Mouse (Mus musculus) CH12.LX (cell line): Measurements from ENCODE around the gene Uck1. TPM values are rescaled to one million over a fixed set of nuclear protein-coding genes. Genes with fewer than 3 reads are reported as not detected.

Source experiments
- DNase-seq: peaks from one replicate; pipeline ENCODE4 v3.0.0-alpha.2; 2013; ENCODE audit errors: extremely low read depth
- H3K27ac ChIP-seq: 2 replicates; pipeline ENCODE4 v1.5.1; 2012; ENCODE audit warnings: low read depth, mild to moderate bottlenecking, control low read depth, moderate library complexity; ENCODE audit not compliant: insufficient read depth
- H3K27me3 ChIP-seq: replicated peaks from 2 replicates; pipeline ENCODE3; 2012; ENCODE audit warnings: inconsistent platforms
- H3K36me3 ChIP-seq, 2 experiments: replicated peaks in 1 of 2; 2 replicates each; pipeline versions ENCODE3 to v1.6.1; 2012; ENCODE audit warnings: inconsistent platforms in 1 of 2, low read length in 1 of 2, mild to moderate bottlenecking in 1 of 2, mixed read lengths in 1 of 2, moderate library complexity in 1 of 2; ENCODE audit not compliant: control insufficient read depth in 1 of 2, insufficient read depth in 1 of 2
- H3K4me1 ChIP-seq, 2 experiments: 2 replicates each; pipeline ENCODE4 v1.6.1; 2012; ENCODE audit warnings: inconsistent platforms in 1 of 2, moderate library complexity in 1 of 2; ENCODE audit not compliant: insufficient read depth in 2 of 2, control insufficient read depth in 1 of 2
- H3K4me2 ChIP-seq: 2 replicates; pipeline ENCODE4 v1.6.1; 2012; ENCODE audit warnings: low read depth, mild to moderate bottlenecking, control low read depth; ENCODE audit not compliant: poor library complexity, insufficient read depth, severe bottlenecking
- H3K4me3 ChIP-seq, 3 experiments: fragments of 150-350 bp in 1 of 3; sonication (generic) in 1 of 3; replicated peaks in 1 of 3; 2 replicates each; pipeline versions ENCODE3 to v1.5.1; 2011 to 2012; ENCODE audit warnings: low read depth in 2 of 3, low read length in 2 of 3, mild to moderate bottlenecking in 2 of 3, moderate library complexity in 2 of 3, control low read depth in 1 of 3, improper control_type of control experiment in 1 of 3, inconsistent platforms in 1 of 3, mixed read lengths in 1 of 3; ENCODE audit not compliant: poor library complexity in 1 of 3
- H3K79me2 ChIP-seq: replicated peaks from 2 replicates; pipeline ENCODE4 v1.6.1; 2012; ENCODE audit warnings: mild to moderate bottlenecking, moderate library complexity; ENCODE audit not compliant: control insufficient read depth, poor library complexity, insufficient read depth, severe bottlenecking; ENCODE audit errors: extremely low read depth
- H3K9ac ChIP-seq: 2 replicates; pipeline ENCODE4 v1.6.1; 2012; ENCODE audit warnings: low read depth, mild to moderate bottlenecking, control low read depth, moderate library complexity; ENCODE audit not compliant: insufficient read depth
- H3K9me3 ChIP-seq: replicated peaks from 2 replicates; pipeline ENCODE3; 2012; ENCODE audit warnings: low read length, inconsistent platforms, mixed read lengths
- BHLHE40 ChIP-seq: IDR thresholded peaks from 2 replicates; pipeline ENCODE4 v1.6.1; 2011; ENCODE audit warnings: mild to moderate bottlenecking, low read depth, low read length, improper control_type of control experiment
- CHD1 ChIP-seq: IDR thresholded peaks from 2 replicates; pipeline ENCODE4 v1.6.1; 2012; ENCODE audit warnings: low read depth, low read length, improper control_type of control experiment, inconsistent platforms
- E2F4 ChIP-seq: IDR thresholded peaks from 2 replicates; pipeline ENCODE4 v1.6.1; 2011; ENCODE audit warnings: low read depth, low read length, improper control_type of control experiment; ENCODE audit not compliant: insufficient replicate concordance
- ELF1 ChIP-seq: IDR thresholded peaks from 2 replicates; pipeline ENCODE4 v1.6.1; 2014; ENCODE audit warnings: low read depth, mild to moderate bottlenecking, inconsistent platforms, low read length, improper control_type of control experiment
- ETS1 ChIP-seq: conservative IDR thresholded peaks from 2 replicates; pipeline ENCODE4 v1.6.1; 2012; ENCODE audit warnings: low read depth, mild to moderate bottlenecking, inconsistent platforms, low read length, improper control_type of control experiment, moderate library complexity
- GABPA ChIP-seq: IDR thresholded peaks from 2 replicates; pipeline ENCODE4 v1.6.1; 2012; ENCODE audit warnings: low read depth, low read length, improper control_type of control experiment, inconsistent platforms; ENCODE audit not compliant: insufficient replicate concordance
- IRF4 ChIP-seq: IDR thresholded peaks from 2 replicates; pipeline ENCODE4 v1.6.1; 2014; ENCODE audit warnings: low read depth, mild to moderate bottlenecking, inconsistent platforms, low read length, improper control_type of control experiment
- JUND ChIP-seq: conservative IDR thresholded peaks from 2 replicates; pipeline ENCODE4 v1.6.1; 2011; ENCODE audit warnings: low read depth, low read length, improper control_type of control experiment
- KAT2A ChIP-seq: IDR thresholded peaks from 2 replicates; pipeline ENCODE4 v1.6.1; 2012; ENCODE audit warnings: low read length, improper control_type of control experiment, inconsistent platforms; ENCODE audit not compliant: insufficient replicate concordance
- MAZ ChIP-seq: IDR thresholded peaks from 2 replicates; pipeline ENCODE4 v1.6.1; 2012; ENCODE audit warnings: low read depth, mild to moderate bottlenecking, inconsistent platforms, low read length, improper control_type of control experiment, moderate library complexity
- MXI1 ChIP-seq: IDR thresholded peaks from 2 replicates; pipeline ENCODE4 v1.6.1; 2011; ENCODE audit warnings: mild to moderate bottlenecking, low read depth, low read length, improper control_type of control experiment
- MYC ChIP-seq: IDR thresholded peaks from 2 replicates; pipeline ENCODE4 v1.6.1; 2011; ENCODE audit warnings: low read depth, mild to moderate bottlenecking, improper control_type of control experiment, low read length
- NRF1 ChIP-seq: IDR thresholded peaks from 2 replicates; pipeline ENCODE4 v1.6.1; 2014; ENCODE audit warnings: low read depth, mild to moderate bottlenecking, inconsistent platforms, low read length, improper control_type of control experiment, moderate library complexity
- POLR2A ChIP-seq: IDR thresholded peaks from 2 replicates; pipeline ENCODE4 v1.6.1; 2011; ENCODE audit warnings: low read depth, mild to moderate bottlenecking, improper control_type of control experiment, low read length
- SIN3A ChIP-seq: IDR thresholded peaks from 2 replicates; pipeline ENCODE4 v1.6.1; 2012; ENCODE audit warnings: low read length, improper control_type of control experiment, inconsistent platforms
- SMC3 ChIP-seq: IDR thresholded peaks from 2 replicates; pipeline ENCODE4 v1.6.1; 2011; ENCODE audit warnings: low read depth, low read length, improper control_type of control experiment
- UBTF ChIP-seq: IDR thresholded peaks from 2 replicates; pipeline ENCODE4 v1.6.1; 2012; ENCODE audit warnings: low read depth, mild to moderate bottlenecking, inconsistent platforms, low read length, improper control_type of control experiment, moderate library complexity
- USF1 ChIP-seq: IDR thresholded peaks from 2 replicates; pipeline ENCODE4 v1.6.1; 2014; ENCODE audit warnings: low read depth, mild to moderate bottlenecking, inconsistent platforms, low read length, improper control_type of control experiment
- USF2 ChIP-seq: conservative IDR thresholded peaks from 2 replicates; pipeline ENCODE4 v1.6.1; 2011; ENCODE audit warnings: low read depth, low read length, improper control_type of control experiment
- ZKSCAN1 ChIP-seq: IDR thresholded peaks from 2 replicates; pipeline ENCODE4 v1.6.1; 2012; ENCODE audit warnings: low read depth, inconsistent platforms, low read length, improper control_type of control experiment, borderline replicate concordance
- ZNF384 ChIP-seq: IDR thresholded peaks from 2 replicates; pipeline ENCODE4 v1.6.1; 2012; ENCODE audit warnings: low read depth, low read length, improper control_type of control experiment, inconsistent platforms
- dilution Hi-C: fragments of 300-500 bp; cut with MboI; formaldehyde crosslinking; loops from 2 replicates; pipeline ENCODE4 v1.14.3; 2020; ENCODE audit warnings: low sequenced_read_pairs; ENCODE audit not compliant: extremely low pct_unique_long_range_greater_than_20kb, extremely low pct_ligation_motif_present
- in situ Hi-C: fragments of 300-500 bp; cut with MboI; formaldehyde crosslinking; loops from 3 replicates; pipeline ENCODE4 v1.14.3; 2019; ENCODE audit warnings: low sequenced_read_pairs, low pct_ligation_motif_present, low pct_unique_long_range_greater_than_20kb, mixed read lengths
- polyA plus RNA-seq: library from polyadenylated mRNA; unstranded; fragments of >175 nt; gene quantifications from 2 replicates; pipeline ENCODE4 v1.2.1, GENCODE M21; 2012; ENCODE audit warnings: low read depth; ENCODE audit not compliant: insufficient read length
- total RNA-seq, 2 experiments: library from RNA; depleted of rRNA; stranded (reverse); fragments of 300-350 nt in 1 of 2; fragments of >200 nt in 1 of 2; gene quantifications; 2 replicates each; pipeline ENCODE4 v1.2.3; 2012 to 2014

Gene Uck1
- total and polyA plus RNA-seq, 3 experiments, result 33.7 to 45.0 (median 35.7) TPM

DNA sequence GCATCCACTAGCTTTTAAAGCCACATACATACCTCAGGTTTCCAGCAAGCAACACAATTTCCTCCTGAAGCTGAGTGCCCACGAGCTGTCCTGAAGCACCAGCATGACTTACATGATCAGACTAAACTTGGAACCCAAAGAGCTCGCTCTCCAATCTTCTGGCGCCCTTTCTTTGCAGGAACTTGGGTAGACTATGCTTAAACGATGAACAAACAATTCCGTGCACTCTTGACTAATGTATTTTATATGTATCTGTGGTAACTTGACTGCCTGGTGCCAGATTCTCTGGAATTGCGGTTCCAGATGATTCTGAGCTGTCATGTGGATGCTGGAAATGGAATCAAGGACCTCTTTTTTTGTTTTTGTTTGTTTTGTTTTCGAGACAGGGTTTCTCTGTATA, 24.5 kb downstream of the Uck1 start:
- Histone ChIP-seq H3K9me3 (no peaks in the 10 kb centered on the region), H3K4me1 (peaks cover 4 to 30% of the 10 kb centered on the region in 2 experiments; a peak in 2 of 4 replicates), H3K4me2 (peak overlapping the region; percentile 59), H3K4me3 (peak overlapping the region in 2 of 3 experiments; percentile 58 to 82), H3K27me3 (no peaks in the 10 kb centered on the region), H3K27ac (no peak overlapping the region), H3K79me2 (peaks cover 2% of the 10 kb centered on the region; the same call in 1 of the 2 replicates), H3K9ac (peak overlapping the region; percentile 75; the same call in 1 of the 2 replicates), H3K36me3 (peaks cover 33 to 58% of the 10 kb centered on the region in 2 experiments)
- in situ Hi-C loops (no loop called here), dilution Hi-C loops (no loop called here)
- no peak for DNase-seq
- TF ChIP-seq ZNF384, result no peak
- TF ChIP-seq ETS1, result no peak
- TF ChIP-seq MYC, result no peak
- TF ChIP-seq USF1, result no peak
- no peak for TF ChIP-seq E2F4
- no peak for TF ChIP-seq CHD1
- TF ChIP-seq UBTF, result no peak
- TF ChIP-seq IRF4, result no peak
- TF ChIP-seq KAT2A, result no peak
- TF ChIP-seq POLR2A, result no peak
- TF ChIP-seq MAZ, result no peak
- no peak for TF ChIP-seq USF2
- TF ChIP-seq NRF1, result no peak
- no peak for TF ChIP-seq JUND
- no peak for TF ChIP-seq ZKSCAN1
- TF ChIP-seq SMC3, result no peak
- no peak for TF ChIP-seq ELF1

DNA sequence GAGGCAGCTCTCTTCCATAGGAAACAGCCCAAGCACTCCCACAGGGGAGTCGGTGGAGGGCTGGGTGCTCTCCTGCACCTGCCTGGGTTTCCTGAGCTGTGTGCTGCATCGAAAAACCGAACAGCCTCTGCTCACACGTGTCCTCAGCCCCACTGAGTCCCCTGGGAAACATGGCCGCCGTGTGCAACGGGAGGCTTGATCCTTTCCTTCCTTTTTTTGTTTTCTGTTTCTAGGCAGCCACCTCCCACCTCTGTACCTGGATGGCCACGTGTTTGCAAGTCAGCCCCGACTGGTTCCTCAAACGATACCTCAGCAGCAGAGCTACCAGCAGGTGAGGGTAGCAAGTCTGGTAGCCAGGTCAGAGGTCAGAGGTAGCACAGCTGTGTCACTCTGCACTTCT, 37.9 kb downstream of the Uck1 start:
- peak; percentile 68 for DNase-seq
- in situ Hi-C loops, result no loop called here
- peaks cover 99 to 100% of the 10 kb centered on the region in 2 experiments for H3K36me3 ChIP-seq

More for the DNA sequence above, 37.9 kb downstream of the Uck1 start:
- peaks cover 7 to 33% of the 10 kb centered on the region in 2 experiments; a peak in 3 of 4 replicates for H3K4me1 ChIP-seq
- no peak overlapping the region for H3K4me2 ChIP-seq
- no peaks in the 10 kb centered on the region for H3K27me3 ChIP-seq
- no peaks in the 10 kb centered on the region for H3K79me2 ChIP-seq
- H3K4me3 ChIP-seq, result no peak overlapping the region
- no peak overlapping the region; the same call in 1 of the 2 replicates for H3K27ac ChIP-seq
- TF ChIP-seq MXI1, result peak; percentile 83
- TF ChIP-seq ETS1, result no peak
- no peak for TF ChIP-seq KAT2A
- no peak for TF ChIP-seq USF2
- TF ChIP-seq GABPA, result no peak
- TF ChIP-seq SIN3A, result peak; percentile 34; the same call in 1 of the 2 replicates
- peak; percentile 64 for TF ChIP-seq BHLHE40
- peak; percentile 77 for TF ChIP-seq MYC
- no peak overlapping the region for H3K9ac ChIP-seq
- dilution Hi-C loops, result no loop called here
- no peaks in the 10 kb centered on the region for H3K9me3 ChIP-seq
